Mouse (Mus musculus) midbrain, embryonic 16.5 days (tissue): Measurements from ENCODE around the gene Pde4d. TPM values are rescaled to one million over a fixed set of nuclear protein-coding genes. Genes with fewer than 3 reads are reported as not detected.

Source experiments
- ATAC-seq: fragments of 200-750 bp; cut with Nextera tagmentation; 2 replicates; pipeline ENCODE4 v1.8.0; 2017; ENCODE audit warnings: moderate TSS enrichment
- H3K27ac ChIP-seq: fragments of 300-500 bp; sonication (generic); 2 replicates; pipeline ENCODE4 v1.5.1; 2014; ENCODE audit warnings: mild to moderate bottlenecking, low read length, mixed read lengths
- H3K27me3 ChIP-seq: fragments of 300-500 bp; sonication (generic); 2 replicates; pipeline ENCODE4 v1.6.1; 2014; ENCODE audit warnings: low read depth, low read length, mixed read lengths; ENCODE audit not compliant: control insufficient read depth, insufficient read depth
- H3K36me3 ChIP-seq: fragments of 300-500 bp; sonication (generic); 2 replicates; pipeline ENCODE4 v1.6.1; 2014; ENCODE audit warnings: mild to moderate bottlenecking, low read length, moderate library complexity, mixed read lengths; ENCODE audit not compliant: control insufficient read depth, insufficient read depth
- H3K4me1 ChIP-seq: fragments of 300-500 bp; sonication (generic); 2 replicates; pipeline ENCODE4 v1.6.1; 2014; ENCODE audit warnings: mild to moderate bottlenecking, low read length, mixed read lengths; ENCODE audit not compliant: control insufficient read depth, insufficient read depth
- H3K4me2 ChIP-seq: fragments of 300-500 bp; sonication (generic); 2 replicates; pipeline ENCODE4 v1.6.1; 2014; ENCODE audit warnings: mild to moderate bottlenecking, low read length, mixed read lengths
- H3K4me3 ChIP-seq: fragments of 300-500 bp; sonication (generic); 2 replicates; pipeline ENCODE4 v1.5.1; 2014; ENCODE audit warnings: low read depth, mild to moderate bottlenecking, low read length, moderate library complexity, mixed read lengths
- H3K9ac ChIP-seq: fragments of 300-500 bp; sonication (generic); 2 replicates; pipeline ENCODE4 v1.6.1; 2014; ENCODE audit warnings: low read depth, low read length, mixed read lengths
- H3K9me3 ChIP-seq: fragments of 300-500 bp; sonication (generic); replicated peaks from 2 replicates; pipeline ENCODE4 v1.6.1; 2014; ENCODE audit warnings: mild to moderate bottlenecking, low read length, mixed read lengths; ENCODE audit not compliant: control insufficient read depth, poor library complexity, severe bottlenecking
- WGBS: fragments of 180-500 bp; shearing (Covaris S2); extraction: QIAGEN DNeasy Blood & Tissue Kit; methylation state at CpG from one replicate; pipeline ENCODE4 v1.1.7; 2014; 5-methylcytosine and 5-hydroxymethylcytosine counted together
- polyA plus RNA-seq: library from polyadenylated mRNA; unstranded; fragments of >200 nt; fragmentation: Nextera tagmentation; extraction: Ambion mirVana; gene quantifications from 2 replicates; pipeline ENCODE4 v1.2.1, GENCODE M21; 2015

Gene Pde4d
- polyA plus RNA-seq, 1 experiment from 2014 or later: 22.6 TPM

DNA sequence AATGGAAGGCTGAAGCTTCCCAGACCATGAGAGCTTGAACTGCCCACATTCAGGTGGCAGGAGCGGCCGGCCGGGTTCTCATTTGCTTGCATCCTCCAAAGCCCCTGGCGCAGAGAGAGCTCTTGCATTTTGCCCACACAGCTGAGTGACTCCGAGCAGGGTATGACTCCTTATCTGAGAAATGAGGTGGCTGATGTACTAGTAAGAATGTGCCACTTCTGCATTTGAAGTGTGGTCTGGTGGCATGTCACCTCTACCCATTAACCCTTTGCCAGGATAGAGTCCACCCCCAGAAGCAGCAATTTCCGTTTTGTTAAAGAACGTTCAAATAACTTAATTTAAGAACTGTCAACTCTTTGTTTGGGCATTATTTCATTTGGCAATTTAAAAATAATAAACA is 412.0 kb downstream of the Pde4d start:
- Histone ChIP-seq H3K4me2 (no peak overlapping the region), H3K9me3 (no peaks in the 10 kb centered on the region), H3K4me3 (no peak overlapping the region), H3K27ac (no peak overlapping the region), H3K36me3 (no peaks in the 10 kb centered on the region), H3K4me1 (no peaks in the 10 kb centered on the region), H3K27me3 (no peaks in the 10 kb centered on the region), H3K9ac (no peak overlapping the region)
- WGBS: 92% methylated on average over 7 of the region's 7 CpGs
- no peak for ATAC-seq

GRCm38 (mm10) chr13:108862173-108862572 is 412.4 kb downstream of the Pde4d start:
- ATAC-seq: no peak
- H3K4me2 ChIP-seq: no peak overlapping the region
- no peak overlapping the region for H3K9ac ChIP-seq
- H3K4me3 ChIP-seq: no peak overlapping the region
- H3K27ac ChIP-seq: no peak overlapping the region
- H3K27me3 ChIP-seq: no peaks in the 10 kb centered on the region
- H3K4me1 ChIP-seq: no peaks in the 10 kb centered on the region
- no peaks in the 10 kb centered on the region for H3K36me3 ChIP-seq
- WGBS: 77% methylated on average over 5 of the region's 5 CpGs
- no peaks in the 10 kb centered on the region for H3K9me3 ChIP-seq

DNA sequence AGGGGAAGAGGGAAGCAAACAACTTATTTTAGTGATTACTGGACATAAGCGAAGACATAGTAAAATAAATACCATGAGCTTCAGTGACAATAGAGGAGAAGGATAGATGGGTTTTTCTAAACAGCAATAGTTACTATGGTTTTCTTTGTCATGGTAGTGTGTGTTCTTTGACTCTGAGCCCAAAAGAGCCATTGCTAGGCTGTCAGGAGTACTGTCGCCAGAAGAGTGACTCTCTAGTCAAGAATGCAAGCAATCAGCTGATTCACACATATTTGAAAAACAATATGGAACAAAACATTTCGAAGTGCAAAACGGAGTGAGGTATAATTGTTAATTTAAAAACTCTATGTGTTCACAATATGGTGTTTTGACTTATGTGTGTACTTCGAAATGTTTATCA is 450.4 kb downstream of the Pde4d start:
- no peak overlapping the region for H3K27ac ChIP-seq

DNA sequence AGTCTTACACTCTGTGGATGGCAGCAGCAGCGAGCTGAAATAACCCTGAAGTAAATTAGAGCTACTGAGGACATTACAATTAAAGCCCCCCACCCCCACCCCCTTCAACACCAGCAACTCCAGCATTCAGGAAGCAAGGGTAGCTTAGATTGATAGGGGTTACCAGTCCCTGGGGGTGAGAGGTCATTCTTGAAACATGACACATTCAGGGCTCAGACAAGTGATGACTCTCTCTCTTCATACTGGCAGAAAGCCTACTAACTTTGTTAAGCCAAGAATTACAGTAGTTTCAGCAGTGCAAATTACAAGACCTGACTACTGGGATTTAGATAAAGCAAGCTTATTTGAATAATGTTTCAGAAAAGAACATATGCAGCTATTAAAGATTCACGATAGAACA is 455.4 kb downstream of the Pde4d start:
- peaks cover 2% of the 10 kb centered on the region; the same call in 1 of the 2 replicates for H3K4me1 ChIP-seq
- no peak for ATAC-seq
- H3K27me3 ChIP-seq: no peaks in the 10 kb centered on the region
- WGBS: 54% methylated on average over 2 of the region's 2 CpGs
- no peak overlapping the region for H3K4me3 ChIP-seq
- H3K36me3 ChIP-seq: no peaks in the 10 kb centered on the region
- no peak overlapping the region for H3K4me2 ChIP-seq
- no peak overlapping the region for H3K9ac ChIP-seq
- no peaks in the 10 kb centered on the region for H3K9me3 ChIP-seq
- H3K27ac ChIP-seq: no peak overlapping the region

More for the DNA sequence above, 450.4 kb downstream of the Pde4d start:
- Histone ChIP-seq H3K9ac (no peak overlapping the region), H3K9me3 (no peaks in the 10 kb centered on the region), H3K4me3 (no peak overlapping the region), H3K4me1 (peaks cover 2% of the 10 kb centered on the region; the same call in 1 of the 2 replicates), H3K27me3 (no peaks in the 10 kb centered on the region), H3K36me3 (no peaks in the 10 kb centered on the region), H3K4me2 (no peak overlapping the region)
- no peak for ATAC-seq
- WGBS: 87% methylated on average over 5 of the region's 5 CpGs

DNA sequence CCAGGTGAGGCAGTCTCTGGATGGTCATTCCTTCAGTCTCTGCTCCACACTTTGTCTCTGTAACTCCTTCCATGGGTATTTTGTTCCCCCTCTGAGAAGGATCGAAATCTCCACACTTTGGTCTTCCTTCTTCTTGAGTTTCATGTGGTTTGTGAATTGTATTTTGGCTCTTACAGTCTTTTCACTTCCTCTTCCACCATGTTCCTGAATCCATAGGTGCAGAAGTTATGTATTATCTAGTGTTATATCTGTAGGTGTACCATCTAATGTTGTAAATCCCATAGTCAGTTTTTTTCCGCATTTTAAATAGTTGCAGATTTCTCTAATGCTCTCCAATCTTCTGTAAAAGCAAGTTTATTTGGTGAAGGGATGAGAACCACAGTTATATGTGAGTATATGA is 459.4 kb downstream of the Pde4d start:
- ATAC-seq: no peak
- Histone ChIP-seq H3K4me1 (peaks cover 2% of the 10 kb centered on the region; the same call in 1 of the 2 replicates), H3K27me3 (no peaks in the 10 kb centered on the region), H3K36me3 (no peaks in the 10 kb centered on the region), H3K9ac (no peak overlapping the region), H3K4me3 (no peak overlapping the region), H3K27ac (no peak overlapping the region), H3K9me3 (no peaks in the 10 kb centered on the region), H3K4me2 (no peak overlapping the region)
- WGBS: 95% methylated on average over 2 of the region's 2 CpGs

DNA sequence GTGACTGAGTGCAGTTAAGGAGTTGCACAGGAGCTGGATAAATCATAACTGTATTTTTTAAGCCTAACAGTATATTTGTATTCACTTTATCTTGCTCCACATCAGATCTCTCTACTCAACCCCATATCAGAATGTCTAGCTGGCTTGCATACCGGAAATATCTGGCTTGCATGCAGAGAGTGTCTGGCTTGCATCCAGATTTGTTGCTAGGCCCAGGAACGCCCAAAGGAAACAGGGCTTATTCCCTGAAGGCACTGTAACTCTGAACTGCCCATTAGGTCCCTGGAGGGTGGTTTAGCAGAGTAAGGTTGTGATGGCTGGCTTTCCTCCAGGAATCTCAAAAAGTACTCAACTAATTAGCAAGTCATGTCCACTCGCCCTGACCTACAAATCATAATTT is 464.9 kb downstream of the Pde4d start:
- no peaks in the 10 kb centered on the region for H3K4me1 ChIP-seq
- no peak for ATAC-seq
- no peaks in the 10 kb centered on the region for H3K9me3 ChIP-seq
- H3K27ac ChIP-seq: no peak overlapping the region
- no peak overlapping the region for H3K4me3 ChIP-seq
- no peak overlapping the region for H3K9ac ChIP-seq
- WGBS: 71% methylated on average over 3 of the region's 3 CpGs
- no peaks in the 10 kb centered on the region for H3K36me3 ChIP-seq
- H3K27me3 ChIP-seq: no peaks in the 10 kb centered on the region
- H3K4me2 ChIP-seq: no peak overlapping the region

DNA sequence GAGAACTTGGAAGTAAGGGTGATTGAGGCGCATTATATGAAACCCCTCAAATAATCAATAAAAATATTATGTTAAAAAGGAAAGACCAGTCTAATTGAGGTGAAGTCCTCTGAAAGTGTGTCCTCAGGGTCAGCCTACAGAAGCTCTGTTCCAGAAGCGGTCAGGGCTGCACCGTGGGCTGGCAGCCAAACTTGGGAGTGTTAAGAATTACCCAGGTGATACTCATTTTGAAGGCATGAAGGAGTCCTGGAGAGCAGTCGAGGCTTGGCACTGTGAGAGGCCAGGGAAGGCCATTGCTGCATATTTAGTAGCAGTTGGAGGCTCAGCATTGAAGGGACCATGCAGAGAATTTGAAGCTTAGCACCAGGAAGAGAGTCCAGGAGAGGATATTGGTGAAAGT is 471.4 kb downstream of the Pde4d start:
- H3K9me3 ChIP-seq: no peaks in the 10 kb centered on the region

DNA sequence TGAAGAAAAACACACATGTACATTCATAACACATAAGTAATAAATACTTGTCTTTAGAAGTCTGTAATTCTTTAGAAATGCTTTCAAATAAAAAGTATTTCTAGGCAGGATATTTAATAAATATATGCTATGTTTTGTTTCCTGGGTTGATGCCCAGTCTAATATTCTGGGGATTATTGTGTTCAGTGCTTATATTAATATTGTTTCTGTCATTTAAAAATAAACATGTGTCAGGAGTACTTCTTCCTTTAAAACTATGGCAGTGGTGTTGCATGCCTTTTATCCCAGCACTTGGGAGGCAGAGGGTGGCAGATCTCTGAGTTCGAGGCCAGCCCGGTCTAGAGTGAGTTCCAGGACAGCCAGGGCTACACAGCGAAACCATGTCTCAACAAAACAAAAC is 485.1 kb downstream of the Pde4d start:
- H3K27me3 ChIP-seq: no peaks in the 10 kb centered on the region
- no peak overlapping the region for H3K4me3 ChIP-seq
- WGBS: 97% methylated on average over 3 of the region's 3 CpGs
- no peaks in the 10 kb centered on the region for H3K4me1 ChIP-seq
- no peak overlapping the region for H3K4me2 ChIP-seq
- no peak overlapping the region for H3K9ac ChIP-seq
- no peaks in the 10 kb centered on the region for H3K36me3 ChIP-seq
- no peaks in the 10 kb centered on the region for H3K9me3 ChIP-seq
- no peak overlapping the region for H3K27ac ChIP-seq
- no peak for ATAC-seq

More for the DNA sequence above, 471.4 kb downstream of the Pde4d start:
- no peak overlapping the region for H3K27ac ChIP-seq
- H3K27me3 ChIP-seq: no peaks in the 10 kb centered on the region
- no peaks in the 10 kb centered on the region for H3K36me3 ChIP-seq
- H3K4me3 ChIP-seq: no peak overlapping the region
- 87% methylated on average over 4 of the region's 4 CpGs for WGBS
- no peak overlapping the region for H3K4me2 ChIP-seq
- H3K9ac ChIP-seq: no peak overlapping the region
- ATAC-seq: no peak
- H3K4me1 ChIP-seq: no peaks in the 10 kb centered on the region

DNA sequence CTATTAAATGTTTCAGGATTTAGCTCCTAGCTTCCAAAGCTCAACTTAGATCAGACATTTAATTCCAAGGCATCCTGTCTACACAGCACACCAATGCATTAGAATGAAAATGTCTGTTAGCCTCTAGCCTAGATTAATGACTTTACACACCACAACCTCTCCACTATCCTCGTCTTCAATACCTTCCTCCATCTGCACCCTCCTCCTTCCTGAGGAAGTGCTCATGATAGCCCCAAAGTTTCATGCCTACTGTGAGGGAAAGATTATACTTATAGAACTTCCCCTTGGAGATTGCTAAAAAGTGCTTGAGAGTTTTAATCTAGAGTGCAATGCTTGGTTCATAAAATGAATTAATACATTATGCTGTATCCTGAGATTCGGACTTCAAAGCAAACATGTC is 487.5 kb downstream of the Pde4d start:
- 80% methylated on average over 2 of the region's 2 CpGs for WGBS
- no peak for ATAC-seq
- H3K36me3 ChIP-seq: no peaks in the 10 kb centered on the region
- no peak overlapping the region for H3K9ac ChIP-seq
- no peak overlapping the region for H3K27ac ChIP-seq
- no peaks in the 10 kb centered on the region for H3K27me3 ChIP-seq
- H3K4me2 ChIP-seq: no peak overlapping the region
- H3K4me3 ChIP-seq: no peak overlapping the region
- 0 out of 2 replicates have a peak, but pooled peaks cover 5% of the 10 kb centered on the region for H3K9me3 ChIP-seq
- no peaks in the 10 kb centered on the region for H3K4me1 ChIP-seq

- Histone ChIP-seq H3K9me3 (no peaks in the 10 kb centered on the region), H3K4me3 (no peak overlapping the region), H3K27me3 (no peaks in the 10 kb centered on the region), H3K36me3 (no peaks in the 10 kb centered on the region), H3K9ac (no peak overlapping the region), H3K27ac (no peak overlapping the region), H3K4me2 (no peak overlapping the region), H3K4me1 (no peaks in the 10 kb centered on the region)
- 94% methylated on average over 1 of the region's 1 CpGs for WGBS
- no peak for ATAC-seq
These were observed 503.2 kb downstream of the Pde4d start for GRCm38 (mm10) chr13:108952911-108953310.
